Mouse (Mus musculus) brain, embryonic 14.5 days (tissue): ENCODE results near the gene Slc1a1. TPM values are rescaled to one million over a fixed set of nuclear protein-coding genes. Genes with fewer than 3 reads are reported as not detected.

Experiments used
- DNase-seq: peaks from one replicate; pipeline ENCODE4 v3.0.0-alpha.2; 2011; ENCODE audit warnings: low read depth
- CTCF ChIP-seq: fragments of 200-500 bp; IDR thresholded peaks from 2 replicates; pipeline ENCODE4 v1.5.1; 2012; ENCODE audit warnings: inconsistent platforms, mild to moderate bottlenecking, moderate library complexity, borderline replicate concordance; ENCODE audit not compliant: insufficient read depth, insufficient read length; ENCODE audit errors: extremely low read depth
- POLR2A ChIP-seq: fragments of 200-500 bp; IDR thresholded peaks from 2 replicates; pipeline ENCODE4 v1.6.1; 2012; ENCODE audit warnings: mild to moderate bottlenecking, inconsistent platforms, borderline replicate concordance; ENCODE audit not compliant: poor library complexity, insufficient read depth, insufficient read length, severe bottlenecking; ENCODE audit errors: extremely low read depth
- polyA plus RNA-seq: library from polyadenylated mRNA; depleted of rRNA; stranded (reverse); fragments of >200 nt; gene quantifications from 2 replicates; pipeline ENCODE4 v1.2.3, GENCODE M21; 2012

The Slc1a1 gene
- polyA plus RNA-seq, 1 experiment, result 22.2 TPM

- DNase-seq, result no peak
- TF ChIP-seq CTCF (no peak), POLR2A (no peak)
These were observed 3.5 kb upstream of the Slc1a1 start for GRCm38 (mm10) chr19:28831324-28831723.

GRCm38 (mm10) chr19:28832605-28833004, 2.2 kb upstream of the Slc1a1 start:
- no peak for DNase-seq
- TF ChIP-seq CTCF (no peak), POLR2A (no peak)

DNA sequence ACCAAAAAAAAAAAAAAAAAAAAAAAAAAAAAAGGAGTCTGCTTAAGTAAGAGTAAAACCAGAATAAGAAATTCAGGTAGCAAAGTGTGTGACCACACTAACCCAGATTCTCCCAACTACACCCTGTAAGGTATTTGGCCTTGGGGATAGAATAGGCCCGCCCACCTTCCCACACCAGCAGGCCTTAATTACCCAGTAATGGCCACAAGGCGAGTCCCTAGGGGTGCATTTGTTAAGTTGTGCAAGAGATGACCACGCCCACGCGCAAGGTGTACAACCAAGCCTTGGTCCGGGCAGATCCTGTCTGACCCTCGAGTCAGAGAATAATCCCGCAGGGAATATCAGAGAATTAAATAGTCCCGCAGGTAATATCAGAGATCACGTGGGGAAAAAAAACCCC, 461 bp upstream of the Slc1a1 start:
- TF ChIP-seq CTCF (0 out of 2 replicates have a peak, but pooled peaks have one; percentile 0), POLR2A (no peak)
- DNase-seq, result peak; percentile 41

GRCm38 (mm10) chr19:28835500-28835864, 633 bp downstream of the Slc1a1 start:
- no peak for TF ChIP-seq POLR2A
- no peak for TF ChIP-seq CTCF
- peak; percentile 18 for DNase-seq

GRCm38 (mm10) chr19:28836116-28836515, 1.3 kb downstream of the Slc1a1 start:
- no peak for DNase-seq
- TF ChIP-seq POLR2A (no peak), CTCF (no peak)

- TF ChIP-seq POLR2A, result no peak
- no peak for DNase-seq
These were observed 2.0 kb downstream of the Slc1a1 start for GRCm38 (mm10) chr19:28836651-28837410.

DNA sequence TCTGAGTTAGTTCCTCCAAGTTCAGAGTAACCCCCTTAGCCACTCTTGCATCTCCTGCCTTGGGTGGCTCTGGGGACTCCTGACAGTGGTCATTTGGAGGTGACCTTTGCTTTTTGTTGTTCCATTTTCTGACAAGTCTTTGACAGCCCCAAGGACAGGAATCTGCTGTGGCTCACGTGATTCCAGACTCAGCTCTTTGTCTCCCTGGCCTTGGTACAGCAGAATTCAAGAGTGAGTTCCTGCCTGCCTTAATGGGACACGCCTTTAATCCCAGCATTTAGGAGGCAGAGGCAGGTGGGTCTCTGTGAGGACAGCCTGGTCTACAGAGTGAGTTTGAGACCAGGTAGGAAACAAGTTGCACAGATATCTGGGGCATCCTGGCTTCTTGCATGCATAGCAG, 3.9 kb downstream of the Slc1a1 start:
- TF ChIP-seq CTCF (no peak), POLR2A (no peak)
- no peak for DNase-seq

- TF ChIP-seq POLR2A (no peak), CTCF (no peak)
- DNase-seq, result peak; percentile 73
These were observed 10.3 kb downstream of the Slc1a1 start for GRCm38 (mm10) chr19:28844946-28845710.

- DNase-seq, result no peak
- TF ChIP-seq CTCF (no peak), POLR2A (no peak)
These were observed 15.7 kb downstream of the Slc1a1 start for GRCm38 (mm10) chr19:28850510-28850909.

- TF ChIP-seq CTCF, result no peak
- no peak for DNase-seq
These were observed 17.2 kb downstream of the Slc1a1 start for GRCm38 (mm10) chr19:28852001-28852400.

DNA sequence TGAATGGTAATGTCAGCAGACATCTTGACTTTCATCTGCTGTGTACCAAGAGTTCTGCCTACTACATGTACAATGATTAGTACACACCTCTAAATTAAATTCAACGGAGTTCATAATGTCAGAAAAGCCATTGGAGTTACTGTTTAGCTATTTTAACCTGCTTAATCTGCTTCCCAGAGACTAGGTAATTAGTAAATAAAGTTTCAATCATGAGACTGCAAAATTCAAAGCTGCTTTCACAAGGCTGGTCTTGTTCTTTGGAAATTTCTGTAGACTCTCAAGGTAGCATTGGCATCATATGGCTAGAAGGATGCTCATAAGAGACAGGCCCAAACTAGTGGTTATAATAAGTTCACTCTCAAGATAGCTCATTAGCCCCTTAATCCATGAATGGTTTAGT, 20.0 kb downstream of the Slc1a1 start:
- no peak for DNase-seq
- no peak for TF ChIP-seq POLR2A
- no peak for TF ChIP-seq CTCF

DNA sequence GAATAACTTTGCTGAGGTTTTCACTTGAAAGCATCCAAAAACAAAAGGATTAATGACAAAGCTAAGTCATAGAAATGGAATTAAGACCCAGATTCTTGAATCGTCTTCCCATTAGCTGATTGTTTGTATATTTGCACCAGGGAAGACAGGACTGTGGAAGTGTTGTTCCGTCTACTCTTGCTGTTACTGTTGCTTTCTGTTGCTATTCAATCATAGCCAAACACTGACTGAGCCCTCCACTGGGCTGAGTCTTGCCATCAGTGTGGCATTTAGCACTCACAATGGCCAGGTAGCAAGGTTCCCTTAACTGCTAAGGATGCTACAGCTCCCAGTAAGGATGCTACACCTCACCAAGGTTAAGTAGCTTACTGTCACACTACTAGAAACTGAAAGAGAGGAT, 25.4 kb downstream of the Slc1a1 start:
- DNase-seq, result no peak
- TF ChIP-seq POLR2A (no peak), CTCF (no peak)
